Mouse (Mus musculus) ES-Bruce4 (cell line): ENCODE measurements around the gene Noc2l.

Experiments used
- CTCF ChIP-seq: IDR thresholded peaks from one replicate; pipeline ENCODE4 v1.8.1; 2011; ENCODE audit warnings: low read depth, low read length
- POLR2A ChIP-seq: IDR thresholded peaks from one replicate; pipeline ENCODE4 v1.8.1; 2011; ENCODE audit warnings: low read length; ENCODE audit not compliant: insufficient read depth

- TF ChIP-seq POLR2A, result no peak
- no peak for TF ChIP-seq CTCF
Observed at GRCm38 (mm10) chr4:156235360-156235770, 445 bp upstream of the Noc2l start.
